Mouse (Mus musculus) kidney, embryonic 16.5 days (tissue): Measurements from ENCODE around the gene Olfr45. TPM values are rescaled to one million over a fixed set of nuclear protein-coding genes. Genes with fewer than 3 reads are reported as not detected.
"Not testable (repeated sequence)": the region's sequence is repeated elsewhere in the genome, so short reads cannot be mapped to it uniquely, and the experiment has no call there.

Experiments
- ATAC-seq: fragments of 200-750 bp; cut with Nextera tagmentation; 2 replicates; pipeline ENCODE4 v1.8.0; 2017; ENCODE audit warnings: moderate TSS enrichment; ENCODE audit not compliant: low FRiP score, low TSS enrichment
- H3K27ac ChIP-seq: fragments of 300-500 bp; sonication (generic); 2 replicates; pipeline ENCODE4 v1.5.1; 2014; ENCODE audit warnings: low read length
- H3K27me3 ChIP-seq: fragments of 300-500 bp; sonication (generic); 2 replicates; pipeline ENCODE4 v1.6.1; 2014; ENCODE audit warnings: low read length, control low read depth, mixed read lengths; ENCODE audit not compliant: insufficient read depth
- H3K36me3 ChIP-seq: fragments of 300-500 bp; sonication (generic); 2 replicates; pipeline ENCODE4 v1.6.1; 2014; ENCODE audit warnings: low read length, control low read depth, mixed read lengths; ENCODE audit not compliant: insufficient read depth
- H3K4me1 ChIP-seq: fragments of 300-500 bp; sonication (generic); 2 replicates; pipeline ENCODE4 v1.6.1; 2014; ENCODE audit warnings: low read length, control low read depth, mixed read lengths; ENCODE audit not compliant: insufficient read depth
- H3K4me2 ChIP-seq: fragments of 300-500 bp; sonication (generic); replicated peaks from 2 replicates; pipeline ENCODE4 v1.6.1; 2014; ENCODE audit warnings: low read depth, low read length
- H3K4me3 ChIP-seq: fragments of 300-500 bp; sonication (generic); 2 replicates; pipeline ENCODE4 v1.5.1; 2014; ENCODE audit warnings: mild to moderate bottlenecking, low read length
- H3K9ac ChIP-seq: fragments of 300-500 bp; sonication (generic); replicated peaks from 2 replicates; pipeline ENCODE4 v1.6.1; 2014; ENCODE audit warnings: low read length
- H3K9me3 ChIP-seq: fragments of 300-500 bp; sonication (generic); 2 replicates; pipeline ENCODE4 v1.6.1; 2016; ENCODE audit warnings: low read length, control low read depth
- WGBS: fragments of 180-500 bp; shearing (Covaris S2); extraction: QIAGEN DNeasy Blood & Tissue Kit; methylation state at CpG from one replicate; pipeline ENCODE4 v1.1.7; 2014; 5-methylcytosine and 5-hydroxymethylcytosine counted together
- polyA plus RNA-seq: library from polyadenylated mRNA; unstranded; fragments of >200 nt; fragmentation: Nextera tagmentation; extraction: Ambion mirVana; gene quantifications from 2 replicates; pipeline ENCODE4 v1.2.1, GENCODE M21; 2015

The Olfr45 gene
- polyA plus RNA-seq: not detected in 2 replicates

GRCm38 (mm10) chr7:140681651-140682050 lies at the start of gene Olfr45:
Gene Olfr45 (plus strand): TSS chr7:140681951.
- Histone ChIP-seq H3K36me3 (no peaks in the 10 kb centered on the region), H3K27me3 (no peaks in the 10 kb centered on the region), H3K27ac (no peak within 1 kb of the TSS), H3K4me1 (no peaks in the 10 kb centered on the region), H3K4me2 (no peak within 1 kb of the TSS), H3K9me3 (no peaks in the 10 kb centered on the region), H3K4me3 (no peak within 1 kb of the TSS), H3K9ac (no peak within 1 kb of the TSS)
- no peak for ATAC-seq
- 96% methylated on average over 1 of the region's 1 CpGs for WGBS

- H3K9me3 ChIP-seq: no peaks in the 10 kb centered on the region
- no peak within 1 kb of the TSS for H3K9ac ChIP-seq
- H3K4me3 ChIP-seq: no peak within 1 kb of the TSS
- H3K4me1 ChIP-seq: no peaks in the 10 kb centered on the region
- H3K27ac ChIP-seq: no peak within 1 kb of the TSS
- H3K4me2 ChIP-seq: no peak within 1 kb of the TSS
- H3K27me3 ChIP-seq: no peaks in the 10 kb centered on the region
- WGBS: 96% methylated on average over 1 of the region's 1 CpGs
- no peak for ATAC-seq
- no peaks in the 10 kb centered on the region for H3K36me3 ChIP-seq
Measured at GRCm38 (mm10) chr7:140646152-140646551, 35.6 kb upstream of the Olfr45 start, which contains the start of gene Olfr53. Gene Olfr53 (plus strand): TSS chr7:140646452.

GRCm38 (mm10) chr7:140659630-140660029 lies 22.1 kb upstream of the Olfr45 start, which contains the start of gene Olfr539:
Gene Olfr539 (plus strand): TSS chr7:140659930.
- Histone ChIP-seq H3K9ac (no peak within 1 kb of the TSS), H3K4me3 (no peak within 1 kb of the TSS), H3K4me1 (no peaks in the 10 kb centered on the region), H3K27ac (no peak within 1 kb of the TSS), H3K36me3 (no peaks in the 10 kb centered on the region), H3K4me2 (no peak within 1 kb of the TSS), H3K27me3 (no peaks in the 10 kb centered on the region), H3K9me3 (no peaks in the 10 kb centered on the region)
- 76% methylated on average over 4 of the region's 4 CpGs for WGBS
- no peak for ATAC-seq

GRCm38 (mm10) chr7:140670693-140671092 lies 11.1 kb upstream of the Olfr45 start:
- H3K27me3 ChIP-seq, H3K4me2 ChIP-seq, H3K4me3 ChIP-seq, ATAC-seq, H3K9ac ChIP-seq, H3K4me1 ChIP-seq, H3K9me3 ChIP-seq, H3K36me3 ChIP-seq, H3K27ac ChIP-seq: not testable (repeated sequence)
- WGBS: 84% methylated on average over 3 of the region's 3 CpGs

GRCm38 (mm10) chr7:140675863-140676262 lies 5.9 kb upstream of the Olfr45 start:
- under 1% methylated on average over 6 of the region's 6 CpGs for WGBS
- Histone ChIP-seq H3K36me3 (no peaks in the 10 kb centered on the region), H3K27me3 (no peaks in the 10 kb centered on the region), H3K9ac (no peak overlapping the region), H3K4me3 (no peak overlapping the region), H3K4me2 (no peak overlapping the region), H3K9me3 (peaks cover 4% of the 10 kb centered on the region; the same call in 1 of the 2 replicates), H3K4me1 (no peaks in the 10 kb centered on the region), H3K27ac (no peak overlapping the region)
- ATAC-seq: no peak

GRCm38 (mm10) chr7:140679591-140679990 lies 2.2 kb upstream of the Olfr45 start:
- ATAC-seq, H3K9me3 ChIP-seq, H3K27me3 ChIP-seq, H3K4me3 ChIP-seq, H3K27ac ChIP-seq, H3K36me3 ChIP-seq, H3K9ac ChIP-seq, H3K4me2 ChIP-seq, H3K4me1 ChIP-seq: not testable (repeated sequence)
- 70% methylated on average over 4 of the region's 4 CpGs for WGBS

- Histone ChIP-seq H3K27me3 (no peaks in the 10 kb centered on the region), H3K9me3 (no peaks in the 10 kb centered on the region), H3K4me1 (no peaks in the 10 kb centered on the region), H3K9ac (no peak within 1 kb of the TSS), H3K4me3 (no peak within 1 kb of the TSS), H3K27ac (no peak within 1 kb of the TSS), H3K4me2 (no peak within 1 kb of the TSS), H3K36me3 (no peaks in the 10 kb centered on the region)
- no peak for ATAC-seq
Measured at GRCm38 (mm10) chr7:140696967-140697366, 15.2 kb downstream of the Olfr45 start, which contains the start of gene Olfr541. Gene Olfr541 (plus strand): TSS chr7:140697267.

GRCm38 (mm10) chr7:140706348-140706747 lies 24.6 kb downstream of the Olfr45 start:
- ATAC-seq: no peak
- WGBS: 79% methylated on average over 2 of the region's 2 CpGs
- H3K27me3 ChIP-seq: no peaks in the 10 kb centered on the region
- H3K9me3 ChIP-seq: no peaks in the 10 kb centered on the region
- H3K4me3 ChIP-seq: no peak overlapping the region
- no peaks in the 10 kb centered on the region for H3K36me3 ChIP-seq
- H3K4me2 ChIP-seq: no peak overlapping the region
- H3K4me1 ChIP-seq: no peaks in the 10 kb centered on the region
- H3K27ac ChIP-seq: no peak overlapping the region
- H3K9ac ChIP-seq: no peak overlapping the region

GRCm38 (mm10) chr7:140707536-140708284 lies 26.0 kb downstream of the Olfr45 start:
- no peak overlapping the region for H3K9ac ChIP-seq
- H3K4me1 ChIP-seq: no peaks in the 10 kb centered on the region
- H3K4me3 ChIP-seq: no peak overlapping the region
- 79% methylated on average over 6 of the region's 6 CpGs for WGBS
- ATAC-seq: no peak
- no peaks in the 10 kb centered on the region for H3K36me3 ChIP-seq
- no peak overlapping the region for H3K27ac ChIP-seq
- no peaks in the 10 kb centered on the region for H3K27me3 ChIP-seq
- H3K4me2 ChIP-seq: no peak overlapping the region
- no peaks in the 10 kb centered on the region for H3K9me3 ChIP-seq
